Mouse (Mus musculus) NIH3T3 (cell line): ENCODE data around the gene Erbb2.

Source experiments
- DNase-seq: peaks from one replicate; pipeline ENCODE4 v3.0.0-alpha.2; 2012; ENCODE audit warnings: low read depth

Gene Erbb2

GRCm38 (mm10) chr11:98385638-98386585 lies 26.4 kb upstream of the Erbb2 start, which contains the start of gene Pnmt:
Gene Pnmt, plus strand, starts transcription at chr11:98386450.
- no peak for DNase-seq

- no peak for DNase-seq
Observed at GRCm38 (mm10) chr11:98386596-98386995, 25.7 kb upstream of the Erbb2 start.

GRCm38 (mm10) chr11:98387056-98387577 lies 25.2 kb upstream of the Erbb2 start:
- DNase-seq: no peak

- no peak for DNase-seq
Observed at GRCm38 (mm10) chr11:98388282-98388681, 24.0 kb upstream of the Erbb2 start.

GRCm38 (mm10) chr11:98389221-98389780 lies 23.0 kb upstream of the Erbb2 start:
- DNase-seq: peak; percentile 73

GRCm38 (mm10) chr11:98390141-98390540 lies 22.1 kb upstream of the Erbb2 start:
- DNase-seq: no peak

GRCm38 (mm10) chr11:98392034-98392433 lies 20.2 kb upstream of the Erbb2 start:
- no peak for DNase-seq

GRCm38 (mm10) chr11:98392645-98393044 lies 19.6 kb upstream of the Erbb2 start:
- no peak for DNase-seq

GRCm38 (mm10) chr11:98393317-98393716 lies 19.0 kb upstream of the Erbb2 start:
- no peak for DNase-seq

GRCm38 (mm10) chr11:98394301-98394700 lies 18.0 kb upstream of the Erbb2 start:
- no peak for DNase-seq

GRCm38 (mm10) chr11:98395041-98395440 lies 17.2 kb upstream of the Erbb2 start:
- no peak for DNase-seq

GRCm38 (mm10) chr11:98397946-98398345 lies 14.3 kb upstream of the Erbb2 start:
- no peak for DNase-seq

- peak; percentile 96 for DNase-seq
Observed at GRCm38 (mm10) chr11:98400161-98400726, 12.0 kb upstream of the Erbb2 start, which contains the start of gene Pgap3. Gene Pgap3, minus strand, starts transcription at chr11:98400490.

GRCm38 (mm10) chr11:98400816-98401215 lies 11.5 kb upstream of the Erbb2 start:
- peak; percentile 22 for DNase-seq

GRCm38 (mm10) chr11:98406621-98407020 lies 5.6 kb upstream of the Erbb2 start:
- DNase-seq: no peak

GRCm38 (mm10) chr11:98408872-98409271 lies 3.4 kb upstream of the Erbb2 start:
- no peak for DNase-seq

- no peak for DNase-seq
Observed at GRCm38 (mm10) chr11:98409341-98409822, 2.9 kb upstream of the Erbb2 start.

GRCm38 (mm10) chr11:98412797-98413301 lies 579 bp downstream of the Erbb2 start:
- peak; percentile 71 for DNase-seq

- peak; percentile 72 for DNase-seq
Observed at GRCm38 (mm10) chr11:98413731-98414130, 1.5 kb downstream of the Erbb2 start.

- no peak for DNase-seq
Observed at GRCm38 (mm10) chr11:98414162-98414561, 1.9 kb downstream of the Erbb2 start.

- no peak for DNase-seq
Observed at GRCm38 (mm10) chr11:98417074-98417473, 4.8 kb downstream of the Erbb2 start.

GRCm38 (mm10) chr11:98418273-98418672 lies 6.0 kb downstream of the Erbb2 start:
- DNase-seq: no peak
